Mouse (Mus musculus): Measurements from ENCODE around the gene Ceacam15. TPM values are rescaled to one million over a fixed set of nuclear protein-coding genes. Genes with fewer than 3 reads are reported as not detected.
"Not testable (repeated sequence)": the region's sequence is repeated elsewhere in the genome, so short reads cannot be mapped to it uniquely, and the experiment has no call there.

Gene Ceacam15
- polyA plus RNA-seq, 1 experiment from 2014 or later = not detected

GRCm38 (mm10) chr7:16700583-16700982 is 25.1 kb upstream of the Ceacam15 start:
- no peak overlapping the region for H3K4me3 ChIP-seq (ENCODE audit: low read depth, low read length)
- no peaks in the 10 kb centered on the region for H3K27me3 ChIP-seq (ENCODE audit: control insufficient read depth, insufficient read depth, low read length)
- no peaks in the 10 kb centered on the region for H3K36me3 ChIP-seq (ENCODE audit: control insufficient read depth, insufficient read depth, low read length)
- no peaks in the 10 kb centered on the region for H3K9me3 ChIP-seq (ENCODE audit: control insufficient read depth, low read length)
- no peak overlapping the region for H3K27ac ChIP-seq (ENCODE audit: low read depth, low read length)
- no peaks in the 10 kb centered on the region for H3K4me1 ChIP-seq (replicated peaks; ENCODE audit: control insufficient read depth, insufficient read depth, low read length)
- 85% methylated on average over 5 of the region's 5 CpGs for WGBS
- no peak overlapping the region for H3K9ac ChIP-seq (ENCODE audit: low read length)
- ATAC-seq (replicated peaks; ENCODE audit: low FRiP score) = no peak
- DNase-seq (ENCODE audit: low spot score) = no peak
- H3K4me2 ChIP-seq (ENCODE audit: low read depth, low read length, severe bottlenecking) = no peak overlapping the region

GRCm38 (mm10) chr7:16699042-16699441 is 23.5 kb upstream of the Ceacam15 start:
- Histone ChIP-seq H3K4me3 (ENCODE audit: low read depth, low read length) (no peak overlapping the region), H3K9me3 (ENCODE audit: control insufficient read depth, low read length) (no peaks in the 10 kb centered on the region), H3K27me3 (ENCODE audit: control insufficient read depth, insufficient read depth, low read length) (no peaks in the 10 kb centered on the region), H3K4me1 (replicated peaks; ENCODE audit: control insufficient read depth, insufficient read depth, low read length) (no peaks in the 10 kb centered on the region), H3K9ac (ENCODE audit: low read length) (no peak overlapping the region), H3K36me3 (ENCODE audit: control insufficient read depth, insufficient read depth, low read length) (no peaks in the 10 kb centered on the region), H3K27ac (ENCODE audit: low read depth, low read length) (no peak overlapping the region), H3K4me2 (ENCODE audit: low read depth, low read length, severe bottlenecking) (no peak overlapping the region)
- DNase-seq (ENCODE audit: low spot score) (no peak), ATAC-seq (replicated peaks; ENCODE audit: low FRiP score) (no peak)
- 53% methylated on average over 2 of the region's 2 CpGs for WGBS

- Histone ChIP-seq H3K27me3 (ENCODE audit: control insufficient read depth, insufficient read depth, low read length) (no peaks in the 10 kb centered on the region), H3K4me1 (replicated peaks; ENCODE audit: control insufficient read depth, insufficient read depth, low read length) (no peaks in the 10 kb centered on the region), H3K27ac (ENCODE audit: low read depth, low read length) (no peak overlapping the region), H3K4me3 (ENCODE audit: low read depth, low read length) (no peak overlapping the region), H3K4me2 (ENCODE audit: low read depth, low read length, severe bottlenecking) (no peak overlapping the region), H3K9ac (ENCODE audit: low read length) (no peak overlapping the region), H3K9me3 (ENCODE audit: control insufficient read depth, low read length) (no peaks in the 10 kb centered on the region), H3K36me3 (ENCODE audit: control insufficient read depth, insufficient read depth, low read length) (no peaks in the 10 kb centered on the region)
- no peak for DNase-seq (ENCODE audit: low spot score)
- WGBS = 36% methylated on average over 3 of the region's 3 CpGs
- no peak for ATAC-seq (replicated peaks; ENCODE audit: low FRiP score)
Observed at GRCm38 (mm10) chr7:16695025-16695424, 19.5 kb upstream of the Ceacam15 start.

- Histone ChIP-seq H3K9me3 (ENCODE audit: control insufficient read depth, low read length) (no peaks in the 10 kb centered on the region), H3K27me3 (ENCODE audit: control insufficient read depth, insufficient read depth, low read length) (no peaks in the 10 kb centered on the region), H3K9ac (ENCODE audit: low read length) (no peak overlapping the region), H3K4me1 (replicated peaks; ENCODE audit: control insufficient read depth, insufficient read depth, low read length) (no peaks in the 10 kb centered on the region), H3K4me2 (ENCODE audit: low read depth, low read length, severe bottlenecking) (no peak overlapping the region), H3K36me3 (ENCODE audit: control insufficient read depth, insufficient read depth, low read length) (no peaks in the 10 kb centered on the region), H3K27ac (ENCODE audit: low read depth, low read length) (no peak overlapping the region), H3K4me3 (ENCODE audit: low read depth, low read length) (no peak overlapping the region)
- DNase-seq (ENCODE audit: low spot score) (no peak), ATAC-seq (replicated peaks; ENCODE audit: low FRiP score) (no peak)
- 85% methylated on average over 5 of the region's 5 CpGs for WGBS
Observed at GRCm38 (mm10) chr7:16689196-16689595, 13.7 kb upstream of the Ceacam15 start.

- H3K4me3 ChIP-seq (ENCODE audit: low read depth, low read length); DNase-seq (ENCODE audit: low spot score); H3K9ac ChIP-seq (ENCODE audit: low read length); ATAC-seq (replicated peaks; ENCODE audit: low FRiP score); H3K4me2 ChIP-seq (ENCODE audit: low read depth, low read length, severe bottlenecking); H3K27ac ChIP-seq (ENCODE audit: low read depth, low read length); H3K27me3 ChIP-seq (ENCODE audit: control insufficient read depth, insufficient read depth, low read length); H3K36me3 ChIP-seq (ENCODE audit: control insufficient read depth, insufficient read depth, low read length); H3K4me1 ChIP-seq (replicated peaks; ENCODE audit: control insufficient read depth, insufficient read depth, low read length); H3K9me3 ChIP-seq (ENCODE audit: control insufficient read depth, low read length): not testable (repeated sequence)
- WGBS = 60% methylated on average over 3 of the region's 3 CpGs
Observed at GRCm38 (mm10) chr7:16680194-16680593, 4.7 kb upstream of the Ceacam15 start.

- 55% methylated on average over 5 of the region's 5 CpGs for whole genome bisulfite sequencing
Observed at GRCm38 (mm10) chr7:16674699-16675098, 806 bp downstream of the Ceacam15 start.

GRCm38 (mm10) chr7:16673823-16674222 is 1.7 kb downstream of the Ceacam15 start:
- no peaks in the 10 kb centered on the region for H3K36me3 ChIP-seq (ENCODE audit: control insufficient read depth, insufficient read depth, low read length)
- 79% methylated on average over 1 of the region's 1 CpGs for WGBS

More at GRCm38 (mm10) chr7:16674699-16675098, 806 bp downstream of the Ceacam15 start:
- H3K27me3 ChIP-seq (ENCODE audit: control insufficient read depth, insufficient read depth, low read length); H3K9ac ChIP-seq (ENCODE audit: low read length); DNase-seq (ENCODE audit: low spot score); H3K4me1 ChIP-seq (replicated peaks; ENCODE audit: control insufficient read depth, insufficient read depth, low read length); H3K4me2 ChIP-seq (ENCODE audit: low read depth, low read length, severe bottlenecking); H3K27ac ChIP-seq (ENCODE audit: low read depth, low read length); H3K4me3 ChIP-seq (ENCODE audit: low read depth, low read length); H3K9me3 ChIP-seq (ENCODE audit: control insufficient read depth, low read length); H3K36me3 ChIP-seq (ENCODE audit: control insufficient read depth, insufficient read depth, low read length); ATAC-seq (replicated peaks; ENCODE audit: low FRiP score): not testable (repeated sequence)

GRCm38 (mm10) chr7:16668331-16668930 is 7.1 kb downstream of the Ceacam15 start:
- H3K27me3 ChIP-seq (ENCODE audit: control insufficient read depth, insufficient read depth, low read length) = not testable (repeated sequence)

More at GRCm38 (mm10) chr7:16673823-16674222, 1.7 kb downstream of the Ceacam15 start:
- Histone ChIP-seq H3K4me2 (ENCODE audit: low read depth, low read length, severe bottlenecking) (no peak overlapping the region), H3K27ac (ENCODE audit: low read depth, low read length) (no peak overlapping the region), H3K4me3 (ENCODE audit: low read depth, low read length) (no peak overlapping the region), H3K27me3 (ENCODE audit: control insufficient read depth, insufficient read depth, low read length) (no peaks in the 10 kb centered on the region), H3K9ac (ENCODE audit: low read length) (no peak overlapping the region), H3K9me3 (ENCODE audit: control insufficient read depth, low read length) (no peaks in the 10 kb centered on the region), H3K4me1 (replicated peaks; ENCODE audit: control insufficient read depth, insufficient read depth, low read length) (no peaks in the 10 kb centered on the region)
- ATAC-seq (replicated peaks; ENCODE audit: low FRiP score) (no peak), DNase-seq (ENCODE audit: low spot score) (no peak)

GRCm38 (mm10) chr7:16644260-16644659 is 31.2 kb downstream of the Ceacam15 start:
- 68% methylated on average over 12 of the region's 12 CpGs for WGBS

More at GRCm38 (mm10) chr7:16668331-16668930, 7.1 kb downstream of the Ceacam15 start:
- ATAC-seq (replicated peaks; ENCODE audit: low FRiP score); DNase-seq (ENCODE audit: low spot score); H3K27ac ChIP-seq (ENCODE audit: low read depth, low read length); H3K9me3 ChIP-seq (ENCODE audit: control insufficient read depth, low read length); H3K9ac ChIP-seq (ENCODE audit: low read length); H3K36me3 ChIP-seq (ENCODE audit: control insufficient read depth, insufficient read depth, low read length); H3K4me1 ChIP-seq (replicated peaks; ENCODE audit: control insufficient read depth, insufficient read depth, low read length); H3K4me2 ChIP-seq (ENCODE audit: low read depth, low read length, severe bottlenecking); H3K4me3 ChIP-seq (ENCODE audit: low read depth, low read length): not testable (repeated sequence)
- 72% methylated on average over 4 of the region's 5 CpGs for WGBS

More at GRCm38 (mm10) chr7:16644260-16644659, 31.2 kb downstream of the Ceacam15 start:
- Histone ChIP-seq H3K9me3 (ENCODE audit: control insufficient read depth, low read length) (no peaks in the 10 kb centered on the region), H3K4me2 (ENCODE audit: low read depth, low read length, severe bottlenecking) (no peak overlapping the region), H3K36me3 (ENCODE audit: control insufficient read depth, insufficient read depth, low read length) (no peaks in the 10 kb centered on the region), H3K4me3 (ENCODE audit: low read depth, low read length) (no peak overlapping the region), H3K4me1 (replicated peaks; ENCODE audit: control insufficient read depth, insufficient read depth, low read length) (no peaks in the 10 kb centered on the region), H3K9ac (ENCODE audit: low read length) (no peak overlapping the region), H3K27me3 (ENCODE audit: control insufficient read depth, insufficient read depth, low read length) (no peaks in the 10 kb centered on the region), H3K27ac (ENCODE audit: low read depth, low read length) (no peak overlapping the region)
- DNase-seq (ENCODE audit: low spot score) = no peak
- no peak for ATAC-seq (replicated peaks; ENCODE audit: low FRiP score)
